Mouse (Mus musculus): ENCODE results near the gene Ap5b1.

GRCm38 (mm10) chr19:5561252-5561790 is 6.5 kb upstream of the Ap5b1 start:
- TF ChIP-seq EP300 (IDR thresholded peaks at IDR 0.05; ENCODE audit: low read depth), result no peak
- TF ChIP-seq CTCF (IDR thresholded peaks at IDR 0.05; ENCODE audit: low read depth), result no peak
